Mouse (Mus musculus) bone marrow macrophage, adult 2 months (primary cell): Measurements from ENCODE around the gene G6pc. TPM values are rescaled to one million over a fixed set of nuclear protein-coding genes. Genes with fewer than 3 reads are reported as not detected.
"Not testable (repeated sequence)": the region's sequence is repeated elsewhere in the genome, so short reads cannot be mapped to it uniquely, and the experiment has no call there.

Experiments used
- H3K27ac ChIP-seq: 2 replicates; pipeline ENCODE4 v1.5.1; 2012; ENCODE audit warnings: low read depth, low read length; ENCODE audit not compliant: insufficient read depth
- H3K4me1 ChIP-seq: 2 replicates; pipeline ENCODE4 v1.6.1; 2012; ENCODE audit warnings: low read length; ENCODE audit not compliant: control insufficient read depth, insufficient read depth
- H3K4me3 ChIP-seq: 2 replicates; pipeline ENCODE4 v1.5.1; 2012; ENCODE audit warnings: mild to moderate bottlenecking, low read length, moderate library complexity; ENCODE audit not compliant: insufficient read depth
- CTCF ChIP-seq: IDR thresholded peaks from 2 replicates; pipeline ENCODE4 v1.5.1; 2012; ENCODE audit warnings: low read depth, mild to moderate bottlenecking, low read length, moderate library complexity
- POLR2A ChIP-seq: IDR thresholded peaks from 2 replicates; pipeline ENCODE4 v1.6.1; 2012; ENCODE audit warnings: mild to moderate bottlenecking, low read depth, low read length, borderline replicate concordance
- polyA plus RNA-seq: library from polyadenylated mRNA; stranded (reverse); fragments of >200 nt; gene quantifications from 2 replicates; pipeline ENCODE4 v1.2.4, GENCODE M21; 2012; ENCODE audit not compliant: missing spikeins, insufficient read depth, insufficient read length

Gene G6pc
- polyA plus RNA-seq, 1 experiment = not detected

DNA sequence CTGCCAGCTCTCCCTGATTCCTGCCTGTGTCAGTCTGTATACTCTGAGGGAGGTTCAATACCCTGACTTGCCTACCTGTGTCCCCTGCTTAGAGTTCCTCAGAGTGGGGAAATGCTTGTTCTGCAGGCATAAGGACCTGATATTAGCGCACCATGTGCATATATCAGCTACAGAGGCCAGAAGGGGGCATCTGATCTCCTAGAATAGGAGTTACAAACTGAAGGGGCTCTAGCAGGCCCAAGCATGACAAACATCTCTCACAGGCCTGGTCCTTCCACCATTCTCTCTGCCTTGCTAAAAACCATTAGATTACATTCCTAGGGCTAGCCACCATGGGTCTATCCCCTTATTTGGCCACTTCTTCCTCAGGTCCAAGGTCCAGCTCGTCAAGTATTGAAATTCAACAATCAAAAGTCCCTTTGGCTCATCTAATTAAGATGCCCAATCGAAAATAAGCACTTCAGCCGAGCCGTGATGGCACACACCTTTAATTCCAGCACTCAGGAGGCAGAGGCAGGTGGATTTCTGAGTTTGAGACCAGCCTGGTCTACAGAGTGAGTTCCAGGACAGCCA lies 12.8 kb upstream of the G6pc start:
- Histone ChIP-seq H3K4me3 (no peak overlapping the region), H3K4me1 (no peaks in the 10 kb centered on the region), H3K27ac (no peak overlapping the region)
- TF ChIP-seq POLR2A = no peak
- TF ChIP-seq CTCF = no peak

DNA sequence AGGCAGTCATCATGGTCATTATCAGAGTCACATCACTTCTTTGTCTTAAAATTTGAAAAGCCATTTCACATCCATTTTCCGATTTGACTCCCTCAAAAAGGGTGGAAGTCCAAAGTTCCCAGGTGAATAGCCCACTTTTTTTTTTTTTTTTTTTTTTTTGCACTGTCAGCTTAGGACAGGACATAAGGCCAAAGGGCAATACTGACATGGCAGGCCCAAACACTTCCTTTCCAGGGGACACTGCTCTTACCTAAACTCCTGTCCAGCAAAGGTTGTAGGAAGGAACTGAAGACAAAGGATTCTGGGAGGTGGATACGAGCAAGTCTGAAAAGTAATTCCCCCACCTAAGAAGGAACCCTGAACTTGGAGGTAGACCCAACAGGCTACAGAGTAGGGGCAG lies 11.4 kb upstream of the G6pc start:
- H3K27ac ChIP-seq = no peak overlapping the region
- TF ChIP-seq CTCF (no peak), POLR2A (no peak)
- no peak overlapping the region for H3K4me3 ChIP-seq
- H3K4me1 ChIP-seq = no peaks in the 10 kb centered on the region

DNA sequence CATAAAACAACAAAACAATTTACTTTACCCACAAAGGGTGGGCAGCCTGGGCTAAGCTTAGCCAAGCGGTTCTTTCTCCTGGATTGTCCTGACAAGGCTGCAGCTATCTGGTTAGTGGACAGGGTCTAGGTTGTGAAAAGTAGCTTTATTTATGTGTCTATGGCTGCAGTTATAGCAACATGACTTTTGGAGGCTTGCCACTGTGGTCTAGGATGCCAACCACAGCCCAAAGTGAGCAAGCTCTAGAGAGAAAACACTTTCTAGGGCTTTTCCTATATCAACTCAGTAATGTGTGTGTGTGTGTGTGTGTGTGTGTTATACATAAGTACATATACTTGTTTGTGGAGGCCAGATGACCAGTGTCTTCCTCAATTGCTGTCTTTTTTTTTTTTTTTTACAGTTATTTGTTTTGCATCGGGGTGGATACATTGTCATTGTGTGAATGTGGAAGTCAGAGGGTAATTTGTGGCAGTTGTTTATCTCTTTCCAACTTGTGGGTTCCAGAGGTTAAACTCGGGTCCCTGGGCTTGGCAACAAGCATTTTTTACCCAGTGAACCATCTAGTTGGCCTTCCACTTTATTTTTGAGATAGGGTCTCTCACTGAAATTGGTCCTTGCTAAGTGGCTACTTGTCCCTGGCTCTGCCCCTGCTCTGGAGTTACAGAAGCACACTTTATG lies 9.7 kb upstream of the G6pc start:
- Histone ChIP-seq H3K27ac (no peak overlapping the region), H3K4me1 (no peaks in the 10 kb centered on the region), H3K4me3 (no peak overlapping the region)
- TF ChIP-seq CTCF (no peak), POLR2A (no peak)

DNA sequence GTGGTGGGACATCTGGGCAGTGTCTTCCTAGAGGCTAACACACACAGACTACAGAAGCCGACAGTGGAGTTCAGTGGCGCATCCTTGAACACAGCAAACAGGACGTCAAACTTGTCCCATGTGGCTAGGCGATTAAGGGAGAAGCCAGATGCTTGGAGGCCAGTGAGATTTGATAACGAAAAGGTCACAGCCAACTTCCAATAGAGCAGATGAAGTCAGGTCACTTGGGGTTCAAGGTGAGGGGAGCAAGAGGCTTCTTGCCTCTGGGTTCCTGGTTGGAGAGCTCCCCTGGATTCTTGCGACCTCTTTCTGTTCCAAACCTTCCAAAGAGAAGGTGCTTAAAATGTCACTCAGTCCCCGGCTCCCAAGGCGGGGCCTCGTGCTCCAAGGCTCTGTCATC lies 7.6 kb upstream of the G6pc start:
- Histone ChIP-seq H3K4me1 (no peaks in the 10 kb centered on the region), H3K27ac (no peak overlapping the region), H3K4me3 (no peak overlapping the region)
- TF ChIP-seq POLR2A (no peak), CTCF (no peak)

DNA sequence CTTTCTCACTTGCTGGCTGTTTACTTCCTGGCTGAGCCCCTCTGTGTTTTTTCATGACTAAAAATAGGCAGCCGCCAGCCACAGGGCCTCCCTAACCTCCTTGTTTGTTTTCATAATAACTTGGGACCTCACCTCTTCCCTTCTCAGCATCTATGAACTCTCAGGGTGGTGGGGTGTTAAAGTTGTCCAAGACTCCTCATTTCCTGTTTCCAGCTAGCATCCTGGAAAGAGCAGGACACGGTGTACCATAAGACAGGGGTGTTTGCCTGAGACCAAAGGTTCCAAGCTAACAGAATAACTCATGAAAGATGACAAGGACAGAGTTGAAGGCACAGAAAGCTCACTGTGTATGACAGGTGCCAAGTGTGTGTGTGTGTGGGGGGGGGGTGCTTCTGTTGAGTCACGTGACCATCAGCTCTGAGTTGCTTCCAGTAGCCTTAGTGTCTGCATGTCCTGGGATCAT lies 6.7 kb upstream of the G6pc start:
- H3K4me1 ChIP-seq = no peaks in the 10 kb centered on the region
- no peak overlapping the region for H3K27ac ChIP-seq
- H3K4me3 ChIP-seq = no peak overlapping the region
- TF ChIP-seq POLR2A (no peak), CTCF (no peak)

DNA sequence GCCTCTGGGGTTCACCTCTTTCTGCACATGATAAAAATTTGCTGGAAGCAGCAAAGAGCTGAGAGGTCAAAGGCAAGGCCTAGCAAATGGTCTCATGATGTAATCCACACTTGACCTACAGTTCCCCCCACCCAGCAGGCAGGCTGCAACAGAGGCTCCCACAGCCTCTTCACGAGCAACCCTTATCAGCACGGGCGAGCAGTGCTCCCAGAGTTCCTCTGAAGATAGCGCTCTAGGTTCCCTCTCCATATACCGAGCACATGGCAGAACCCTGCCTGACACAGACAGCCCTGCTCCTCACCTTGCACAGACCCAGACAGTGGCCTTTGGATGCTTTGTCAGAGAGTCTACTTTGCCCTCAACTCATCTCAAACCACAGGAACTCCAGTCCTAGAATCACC lies 2.8 kb upstream of the G6pc start:
- Histone ChIP-seq H3K27ac (no peak overlapping the region), H3K4me1 (no peaks in the 10 kb centered on the region), H3K4me3 (no peak overlapping the region)
- TF ChIP-seq CTCF = no peak
- no peak for TF ChIP-seq POLR2A

DNA sequence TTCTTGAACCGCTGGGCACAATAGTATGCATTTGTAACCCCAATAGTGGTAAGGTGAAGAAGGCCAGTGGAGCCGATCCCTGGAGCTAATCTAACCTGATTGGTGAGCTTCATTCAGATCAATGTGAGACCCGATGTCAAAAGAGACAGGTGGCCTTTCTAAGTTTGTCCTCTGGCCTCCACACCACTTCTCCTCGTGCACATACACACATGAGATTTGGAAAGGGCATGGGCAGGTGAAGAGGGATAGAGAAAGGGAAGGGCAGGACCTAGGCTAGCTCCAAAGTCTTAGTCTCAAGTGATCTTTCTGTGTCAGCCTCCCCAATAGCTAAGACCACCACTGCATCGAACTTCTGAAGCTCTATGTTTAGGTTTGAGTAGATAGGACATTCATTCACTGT lies 2.8 kb downstream of the G6pc start:
- H3K27ac ChIP-seq = no peak overlapping the region
- no peak for TF ChIP-seq CTCF
- TF ChIP-seq POLR2A = no peak
- H3K4me3 ChIP-seq = no peak overlapping the region
- H3K4me1 ChIP-seq = no peaks in the 10 kb centered on the region

DNA sequence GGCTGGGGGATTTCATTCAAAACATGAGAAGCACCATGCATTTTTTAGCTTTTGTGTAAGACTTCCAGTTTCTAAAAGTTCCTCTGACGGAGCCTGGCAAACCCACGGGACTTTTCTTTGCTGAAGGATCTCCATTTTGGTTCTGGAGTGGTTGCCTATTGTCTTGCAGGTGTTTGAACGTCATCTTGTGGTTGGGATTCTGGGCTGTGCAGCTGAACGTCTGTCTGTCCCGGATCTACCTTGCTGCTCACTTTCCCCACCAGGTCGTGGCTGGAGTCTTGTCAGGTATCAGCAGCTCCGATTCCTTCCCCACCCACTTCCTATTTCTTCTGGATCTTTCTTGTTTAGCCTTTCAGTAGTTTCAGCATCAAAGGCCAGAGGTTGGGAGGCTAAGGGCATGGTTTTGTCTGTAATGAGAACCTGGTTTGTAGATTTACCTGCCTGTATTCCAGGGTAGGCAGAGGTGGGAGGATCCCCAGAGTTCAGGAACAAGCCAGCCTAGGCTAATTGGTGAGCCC lies 7.1 kb downstream of the G6pc start:
- no peaks in the 10 kb centered on the region for H3K4me1 ChIP-seq
- no peak overlapping the region for H3K27ac ChIP-seq
- TF ChIP-seq CTCF (no peak), POLR2A (no peak)
- no peak overlapping the region for H3K4me3 ChIP-seq

DNA sequence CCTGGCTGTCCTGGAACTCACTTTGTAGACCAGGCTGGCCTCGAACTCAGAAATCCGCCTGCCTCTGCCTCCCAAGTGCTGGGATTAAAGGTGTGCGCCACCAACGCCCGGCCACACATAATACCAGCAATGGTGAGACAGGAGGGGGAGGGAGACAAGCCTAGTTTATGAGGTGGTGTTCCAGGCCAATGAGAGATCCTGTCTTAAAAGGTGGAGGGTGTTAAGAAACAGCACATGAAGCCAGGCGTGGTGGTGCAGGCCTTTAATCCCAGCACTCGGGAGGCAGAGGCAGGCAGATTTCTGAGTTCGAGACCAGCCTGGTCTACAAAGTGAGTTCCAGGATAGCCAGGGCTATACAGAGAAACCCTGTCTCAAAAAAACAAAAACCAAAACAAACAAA lies 10.8 kb downstream of the G6pc start:
- not testable (repeated sequence) for H3K4me3 ChIP-seq, H3K27ac ChIP-seq

DNA sequence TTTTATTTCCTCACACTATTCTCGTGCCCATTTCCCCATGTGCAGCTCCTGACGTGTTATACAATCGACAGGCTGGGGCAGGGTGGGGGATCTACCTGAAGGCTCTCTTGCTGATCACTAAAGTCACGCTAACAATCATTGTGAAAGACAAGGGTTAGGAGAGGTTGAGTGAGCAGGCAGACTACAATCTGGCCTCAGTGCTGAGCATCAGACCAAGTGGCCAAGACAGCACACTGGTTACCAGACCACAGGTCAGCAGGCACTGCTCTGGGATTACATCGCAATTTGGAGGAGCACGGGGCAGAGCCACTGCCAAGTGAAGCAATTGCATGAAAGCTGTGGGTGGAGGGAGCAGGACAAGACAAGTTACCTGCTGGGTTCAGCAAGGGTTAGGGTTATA lies 11.6 kb downstream of the G6pc start:
- H3K27ac ChIP-seq = no peak overlapping the region
- no peaks in the 10 kb centered on the region for H3K4me1 ChIP-seq
- H3K4me3 ChIP-seq = no peak overlapping the region
- no peak for TF ChIP-seq POLR2A
- no peak for TF ChIP-seq CTCF

More for the DNA sequence above, 10.8 kb downstream of the G6pc start:
- H3K4me1 ChIP-seq = not testable (repeated sequence)

DNA sequence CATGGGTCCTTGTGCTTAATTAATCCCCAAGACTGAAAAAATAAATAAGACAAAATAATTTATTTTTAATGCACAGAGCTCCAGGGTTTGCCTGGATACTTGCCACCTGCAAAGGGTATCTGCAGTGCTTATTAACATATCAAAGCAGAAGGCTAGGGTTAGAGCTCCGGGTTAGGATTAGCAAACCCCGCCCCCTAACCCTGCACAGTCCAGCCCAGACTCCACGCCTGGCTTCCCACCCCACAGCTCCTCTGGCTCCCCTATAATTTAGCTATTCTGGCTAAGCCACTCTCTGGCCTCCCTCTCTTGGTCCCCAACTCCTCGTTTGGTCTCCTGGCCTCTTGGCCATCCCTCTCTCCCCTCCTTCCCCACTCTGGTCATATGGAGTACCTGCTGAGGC lies 14.5 kb downstream of the G6pc start:
- H3K4me1 ChIP-seq = 0 out of 2 replicates have a peak, but pooled peaks cover 3% of the 10 kb centered on the region
- no peak overlapping the region for H3K4me3 ChIP-seq
- no peak overlapping the region for H3K27ac ChIP-seq
- TF ChIP-seq POLR2A = no peak
- TF ChIP-seq CTCF = no peak
